In genomic region chr17:62504691-62505090, GRCm38 (mm10) we compare ENCODE assay signal across 22 mouse cellular contexts.
DNase-seq lines count a peak whose midpoint lies in the region; ATAC-seq and TF ChIP-seq lines count a peak whose summit lies in the region.
"Had no signal": no experiment of that assay in that cellular context is flagged by ENCODE, and none has a peak within 500 bp of the region (broad histone marks: within the 10 kb centered on the region; RNA-seq: fewer than 3 reads in every experiment).

No protein-coding gene starts in this region.

- H3K9ac ChIP-seq in kidney, embryonic 16.5 days (replicated peaks; ENCODE audit: low read length): no peak overlapping the region
- H3K9ac ChIP-seq: embryonic facial prominence, embryonic 12.5 days; forebrain, embryonic 12.5 days; heart, embryonic 13.5 days; hindbrain, embryonic 12.5 days had no signal

- no peaks in the 10 kb centered on the region for H3K36me3 ChIP-seq in kidney, embryonic 16.5 days (ENCODE audit: insufficient read depth, low read length)
- H3K36me3 ChIP-seq: embryonic facial prominence, embryonic 12.5 days; forebrain, embryonic 12.5 days; heart, embryonic 13.5 days; hindbrain, embryonic 12.5 days had no signal

- TF ChIP-seq CTCF in Patski (IDR thresholded peaks at IDR 0.05): no peak

- no peaks in the 10 kb centered on the region for H3K27me3 ChIP-seq in Patski
- no peaks in the 10 kb centered on the region for H3K27me3 ChIP-seq in kidney, embryonic 16.5 days (ENCODE audit: insufficient read depth, low read length)
- H3K27me3 ChIP-seq: embryonic facial prominence, embryonic 12.5 days; forebrain, embryonic 12.5 days; heart, embryonic 13.5 days; hindbrain, embryonic 12.5 days had no signal

- DNase-seq in adrenal gland, postnatal 25 days: peak; percentile 23
- no peak for DNase-seq in adrenal gland, adult 8-10 months
- DNase-seq in 3134 (ENCODE audit: extremely low read depth, insufficient read length, low spot score): peak; percentile 31
- DNase-seq in 416B (ENCODE audit: low read depth): peak; percentile 22
- DNase-seq in Patski (ENCODE audit: low read depth, low spot score): peak; percentile 33
- DNase-seq in heart, postnatal 4 days: no peak
- DNase-seq: cerebellum, adult 11-12 months; cerebellum, adult 9-10 months; cerebellum, postnatal 25 days; gastrocnemius, postnatal 14 days; heart, postnatal 36 days; kidney, adult 8-10 months had no signal

- ATAC-seq in Patski: peak; percentile 92
- ATAC-seq in kidney, embryonic 16.5 days (ENCODE audit: low FRiP score, low TSS enrichment): no peak
- ATAC-seq: activated CD4-positive, CD25-positive, alpha-beta regulatory T cell, adult 4 months; forebrain, embryonic 16.5 days; hindbrain, embryonic 16.5 days; inflammation-experienced regulatory T-cells, adult 6 months; intestine, postnatal 0 days had no signal

- CTCF ChIA-PET in Patski (lab: Charles Lee): interaction anchor here (0.6 kb wide), 1 partner anchor 248 kb away, joined by 4 read pairs; no protein-coding TSS in a partner anchor

- H3K4me1 ChIP-seq in kidney, embryonic 16.5 days (ENCODE audit: insufficient read depth, low read length): no peaks in the 10 kb centered on the region
- H3K4me1 ChIP-seq: embryonic facial prominence, embryonic 12.5 days; forebrain, embryonic 12.5 days; hindbrain, embryonic 12.5 days had no signal

- 51% methylated on average over 6 of the region's 6 CpGs for WGBS in kidney, embryonic 16.5 days

- no peak overlapping the region for H3K4me2 ChIP-seq in kidney, embryonic 16.5 days (replicated peaks; ENCODE audit: low read depth, low read length)
- H3K4me2 ChIP-seq: embryonic facial prominence, embryonic 12.5 days; forebrain, embryonic 12.5 days; hindbrain, embryonic 12.5 days had no signal

- H3K4me3 ChIP-seq in kidney, embryonic 16.5 days (ENCODE audit: low read length): no peak overlapping the region
- H3K4me3 ChIP-seq: embryonic facial prominence, embryonic 12.5 days; forebrain, embryonic 12.5 days; heart, embryonic 13.5 days; hindbrain, embryonic 12.5 days had no signal

- H3K9me3 ChIP-seq in kidney, embryonic 16.5 days (ENCODE audit: low read length): no peaks in the 10 kb centered on the region
- H3K9me3 ChIP-seq: embryonic facial prominence, embryonic 12.5 days; forebrain, embryonic 12.5 days; heart, embryonic 13.5 days; hindbrain, embryonic 12.5 days had no signal

- POLR2A ChIA-PET in Patski (lab: Charles Lee): interaction anchor here (1.0 kb wide), 1 partner anchor 378 kb away, joined by 3 read pairs; no protein-coding TSS in a partner anchor

- H3K27ac ChIP-seq in kidney, embryonic 16.5 days (ENCODE audit: low read length): no peak overlapping the region
- H3K27ac ChIP-seq: embryonic facial prominence, embryonic 12.5 days; forebrain, embryonic 12.5 days; heart, embryonic 13.5 days; hindbrain, embryonic 12.5 days had no signal

- in situ Hi-C loops in Patski (cut with MboI; ENCODE audit: low pct_unique_long_range_greater_than_20kb): no loop called here

Comparison
In these comparisons a context has a peak if more than half of its experiments do, and no peak if none do; other contexts are left out.
1. DNase-seq: peak in adrenal gland, postnatal 25 days (single experiment), 3134 (single experiment), 416B (single experiment) and Patski (single experiment); none in adrenal gland, adult 8-10 months (single experiment) and heart, postnatal 4 days (single experiment).